In genomic region chr19:5728631-5729443, GRCm38 (mm10) we compare ENCODE assay signal across 8 mouse cellular contexts. TPM values are rescaled to one million over a fixed set of nuclear protein-coding genes. Genes with fewer than 3 reads are reported as not detected.
DNase-seq lines count a peak whose midpoint lies in the region; ATAC-seq and TF ChIP-seq lines count a peak whose summit lies in the region.

No protein-coding gene starts in this region.

- peak overlapping the region; percentile 93 for H3K4me2 ChIP-seq in heart, embryonic 11.5 days
- peak overlapping the region; percentile 70 for H3K4me2 ChIP-seq in kidney, postnatal 0 days (ENCODE audit: low read length)

- H3K9ac ChIP-seq in ES-Bruce4 (ENCODE audit: low read depth, poor library complexity, severe bottlenecking), result peak overlapping the region; percentile 95
- H3K9ac ChIP-seq in heart, embryonic 11.5 days (ENCODE audit: low read depth, low read length), result peak overlapping the region; percentile 99
- peak overlapping the region; percentile 92 for H3K9ac ChIP-seq in kidney, postnatal 0 days (ENCODE audit: low read depth, low read length)

- no peaks in the 10 kb centered on the region for H3K27me3 ChIP-seq in ES-Bruce4 (ENCODE audit: control insufficient read depth, insufficient read depth, low read length, poor library complexity, severe bottlenecking)
- no peaks in the 10 kb centered on the region for H3K27me3 ChIP-seq in heart, embryonic 11.5 days (ENCODE audit: control insufficient read depth, insufficient read depth, low read length)
- no peaks in the 10 kb centered on the region for H3K27me3 ChIP-seq in kidney, postnatal 0 days (ENCODE audit: insufficient read depth, low read length)

- no peaks in the 10 kb centered on the region for H3K4me1 ChIP-seq in ES-Bruce4 (ENCODE audit: control insufficient read depth, insufficient read depth, low read length)
- H3K4me1 ChIP-seq in heart, embryonic 11.5 days (ENCODE audit: control insufficient read depth, insufficient read depth, low read length), result peaks cover 46% of the 10 kb centered on the region
- peaks cover 41% of the 10 kb centered on the region for H3K4me1 ChIP-seq in kidney, postnatal 0 days (replicated peaks; ENCODE audit: insufficient read depth, low read length)
- peaks cover 32% of the 10 kb centered on the region for H3K4me1 ChIP-seq in lung, adult 2 months (ENCODE audit: control insufficient read depth, insufficient read depth, low read length)

- no peak for TF ChIP-seq EP300 in ES-Bruce4 (IDR thresholded peaks at IDR 0.05; ENCODE audit: insufficient read depth, low read depth, low read length)

- 9% methylated on average over 37 of the region's 37 CpGs for WGBS in heart, embryonic 11.5 days (ENCODE audit: insufficient replicate concordance)
- 7% methylated on average over 37 of the region's 37 CpGs for WGBS in kidney, postnatal 0 days
- 4% methylated on average over 37 of the region's 37 CpGs for WGBS in lung, adult 2 months

- peak; percentile 81 for DNase-seq in 3T3-L1 (ENCODE audit: low read depth, low spot score)
- DNase-seq in embryo, embryonic 10.5 days (ENCODE audit: low spot score), result peak; percentile 57
- peak; percentile 71 for DNase-seq in kidney, postnatal 0 days (ENCODE audit: low spot score)
- no peak for DNase-seq in lung, adult 2 months
- peak; percentile 54 to 73 for DNase-seq in right cerebral cortex, adult 2 months (ENCODE audit: low spot score in 2 of 2)
- DNase-seq in urinary bladder, postnatal 10 days (ENCODE audit: low spot score), result no peak

- TF ChIP-seq POLR2A in ES-Bruce4 (IDR thresholded peaks at IDR 0.05; ENCODE audit: insufficient read depth, low read length), result no peak
- 0 out of 2 replicates have a peak, but pooled peaks have one; percentile 7 for TF ChIP-seq POLR2A in lung, adult 2 months (IDR thresholded peaks at IDR 0.05; ENCODE audit: borderline replicate concordance, extremely low read depth, low read depth, low read length)

- H3K9me3 ChIP-seq in ES-Bruce4 (replicated peaks; ENCODE audit: control insufficient read depth, insufficient read depth, low read length, poor library complexity, severe bottlenecking), result no peaks in the 10 kb centered on the region
- no peaks in the 10 kb centered on the region for H3K9me3 ChIP-seq in heart, embryonic 11.5 days (replicated peaks; ENCODE audit: control insufficient read depth, low read length)
- H3K9me3 ChIP-seq in kidney, postnatal 0 days (replicated peaks; ENCODE audit: low read length), result no peaks in the 10 kb centered on the region

- no peak overlapping the region for H3K27ac ChIP-seq in ES-Bruce4 (ENCODE audit: insufficient read depth, low read length)
- peak overlapping the region; percentile 92 for H3K27ac ChIP-seq in heart, embryonic 11.5 days (ENCODE audit: low read depth, low read length)
- peak overlapping the region; percentile 84 for H3K27ac ChIP-seq in kidney, postnatal 0 days

- peak overlapping the region; percentile 91 for H3K4me3 ChIP-seq in ES-Bruce4 (ENCODE audit: low read depth, low read length)
- peak overlapping the region; percentile 97 for H3K4me3 ChIP-seq in heart, embryonic 11.5 days (ENCODE audit: low read depth, low read length)
- peak overlapping the region; percentile 85 for H3K4me3 ChIP-seq in kidney, postnatal 0 days (replicated peaks; ENCODE audit: low read depth, low read length)
- peak overlapping the region; percentile 87 for H3K4me3 ChIP-seq in lung, adult 2 months (replicated peaks; ENCODE audit: extremely low read depth, low read depth, low read length)

- ATAC-seq in heart, embryonic 11.5 days (replicated peaks; ENCODE audit: insufficient number of reproducible peaks, low FRiP score, low TSS enrichment), result no peak
- 0 out of 2 replicates have a peak, but pooled peaks have one; percentile 9 for ATAC-seq in kidney, postnatal 0 days (replicated peaks; ENCODE audit: low FRiP score, low read depth)

- no peaks in the 10 kb centered on the region for H3K36me3 ChIP-seq in ES-Bruce4 (ENCODE audit: control insufficient read depth, insufficient read depth, low read length, poor library complexity, severe bottlenecking)
- no peaks in the 10 kb centered on the region for H3K36me3 ChIP-seq in heart, embryonic 11.5 days (ENCODE audit: control insufficient read depth, insufficient read depth, low read length)
- H3K36me3 ChIP-seq in kidney, postnatal 0 days (ENCODE audit: insufficient read depth, low read length), result no peaks in the 10 kb centered on the region

- TF ChIP-seq CTCF in ES-Bruce4 (IDR thresholded peaks at IDR 0.05; ENCODE audit: low read depth, low read length), result no peak
- TF ChIP-seq CTCF in kidney, postnatal 0 days (IDR thresholded peaks at IDR 0.05; ENCODE audit: low read depth), result no peak
- TF ChIP-seq CTCF in lung, adult 2 months (IDR thresholded peaks at IDR 0.05; ENCODE audit: insufficient read depth, low read length), result no peak

RNA-seq across cellular contexts. Expression of gene Fam89b, which starts 0.6 kb away (rescaled TPM):
- 13.1 and 14.6 TPM in 2 replicates for polyA plus RNA-seq in ES-Bruce4 (2011; ENCODE audit: insufficient read depth, insufficient read length, low read depth, missing spikeins)
- 75.5 and 81.6 TPM in 2 replicates for polyA plus RNA-seq in heart, embryonic 11.5 days (2014; fragmentation: Nextera tagmentation; extraction: Ambion mirVana)
- polyA plus RNA-seq in kidney, postnatal 0 days (2015; fragmentation: Nextera tagmentation; extraction: Ambion mirVana), result 91.0 and 92.7 TPM in 2 replicates
- 231 and 234 TPM in 2 replicates for polyA plus RNA-seq in lung, adult 2 months (2012; rRNA removed)

RNA-seq across cellular contexts. Expression of gene Ehbp1l1, which starts 2.7 kb away (rescaled TPM):
- polyA plus RNA-seq in ES-Bruce4 (2011; ENCODE audit: insufficient read depth, insufficient read length, low read depth, missing spikeins), result 4.3 and 5.4 TPM in 2 replicates
- 54.8 and 68.0 TPM in 2 replicates for polyA plus RNA-seq in heart, embryonic 11.5 days (2014; fragmentation: Nextera tagmentation; extraction: Ambion mirVana)
- polyA plus RNA-seq in kidney, postnatal 0 days (2015; fragmentation: Nextera tagmentation; extraction: Ambion mirVana), result 14.3 and 15.0 TPM in 2 replicates
- 64.4 and 73.8 TPM in 2 replicates for polyA plus RNA-seq in lung, adult 2 months (2012; rRNA removed)

RNA-seq across cellular contexts. Expression of gene Ltbp3, which starts 11.9 kb away (rescaled TPM):
- polyA plus RNA-seq in ES-Bruce4 (2011; ENCODE audit: insufficient read depth, insufficient read length, low read depth, missing spikeins), result 5.9 and 8.2 TPM in 2 replicates
- 9.3 and 9.8 TPM in 2 replicates for polyA plus RNA-seq in heart, embryonic 11.5 days (2014; fragmentation: Nextera tagmentation; extraction: Ambion mirVana)
- polyA plus RNA-seq in kidney, postnatal 0 days (2015; fragmentation: Nextera tagmentation; extraction: Ambion mirVana), result 22.3 and 23.9 TPM in 2 replicates
- polyA plus RNA-seq in lung, adult 2 months (2012; rRNA removed), result 236 and 238 TPM in 2 replicates

RNA-seq across cellular contexts. Expression of gene Kcnk7, which starts 24.7 kb away (rescaled TPM):
- polyA plus RNA-seq in ES-Bruce4 (2011; ENCODE audit: insufficient read depth, insufficient read length, low read depth, missing spikeins), result not detected in 2 replicates
- polyA plus RNA-seq in heart, embryonic 11.5 days (2014; fragmentation: Nextera tagmentation; extraction: Ambion mirVana), result not detected in 2 replicates
- 0.32 and 0.33 TPM in 2 replicates for polyA plus RNA-seq in kidney, postnatal 0 days (2015; fragmentation: Nextera tagmentation; extraction: Ambion mirVana)
- 2.0 and 4.6 TPM in 2 replicates for polyA plus RNA-seq in lung, adult 2 months (2012; rRNA removed)

RNA-seq across cellular contexts. Expression of gene Pcnx3, which starts 40.1 kb away (rescaled TPM):
- 39.7 and 43.7 TPM in 2 replicates for polyA plus RNA-seq in ES-Bruce4 (2011; ENCODE audit: insufficient read depth, insufficient read length, low read depth, missing spikeins)
- polyA plus RNA-seq in heart, embryonic 11.5 days (2014; fragmentation: Nextera tagmentation; extraction: Ambion mirVana), result 21.3 and 21.5 TPM in 2 replicates
- polyA plus RNA-seq in kidney, postnatal 0 days (2015; fragmentation: Nextera tagmentation; extraction: Ambion mirVana), result 14.8 and 15.0 TPM in 2 replicates
- 156 and 166 TPM in 2 replicates for polyA plus RNA-seq in lung, adult 2 months (2012; rRNA removed)

Comparison
In these comparisons a context has a peak if more than half of its experiments do, and no peak if none do; other contexts are left out.
1. DNase-seq: peak in 3T3-L1 (single experiment), embryo, embryonic 10.5 days (single experiment), kidney, postnatal 0 days (single experiment) and right cerebral cortex, adult 2 months (2 of 2); none in lung, adult 2 months (single experiment) and urinary bladder, postnatal 10 days (single experiment).
2. Peak in every context shown above with its lines, with median percentiles within 50 percentile points of each other: H3K4me3 ChIP-seq and H3K9ac ChIP-seq.